Mouse (Mus musculus) WW6 (cell line): ENCODE data around the gene Cpne2.
A peak's percentile ranks its signal among the peaks of the same experiment; 100 is the strongest.

ENCODE experiments used
- DNase-seq: peaks from one replicate; pipeline ENCODE4 v3.0.0-alpha.2; 2013; ENCODE audit warnings: low read depth, low spot score

The Cpne2 gene

GRCm38 (mm10) chr8:94581820-94582483, 49.2 kb downstream of the Cpne2 start:
- no peak for DNase-seq

DNA sequence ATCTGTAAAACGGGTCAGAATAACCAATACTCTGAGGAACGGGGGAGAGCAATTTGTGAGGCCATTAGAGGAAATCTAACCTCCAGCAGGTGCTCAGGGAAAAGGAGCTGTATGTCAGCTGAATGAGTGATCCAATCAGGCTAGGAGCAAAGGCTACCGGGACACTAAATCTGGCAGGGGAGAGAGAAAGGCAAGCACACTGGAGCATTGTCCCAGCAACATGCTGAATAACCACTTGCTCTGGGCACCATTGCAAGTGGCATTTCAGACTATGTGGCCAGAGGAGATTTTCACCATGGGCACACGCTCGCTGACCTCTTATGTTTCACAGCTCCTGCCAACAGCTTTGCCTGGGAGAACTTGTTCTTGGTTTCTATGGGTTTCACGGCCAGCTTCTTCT, 49.8 kb downstream of the Cpne2 start:
- DNase-seq: no peak

- no peak for DNase-seq
These were observed 51.5 kb downstream of the Cpne2 start for GRCm38 (mm10) chr8:94584238-94584817.

- no peak for DNase-seq
These were observed 58.9 kb downstream of the Cpne2 start for GRCm38 (mm10) chr8:94591691-94592090.

- no peak for DNase-seq
These were observed 61.4 kb downstream of the Cpne2 start for GRCm38 (mm10) chr8:94594211-94594610.

DNA sequence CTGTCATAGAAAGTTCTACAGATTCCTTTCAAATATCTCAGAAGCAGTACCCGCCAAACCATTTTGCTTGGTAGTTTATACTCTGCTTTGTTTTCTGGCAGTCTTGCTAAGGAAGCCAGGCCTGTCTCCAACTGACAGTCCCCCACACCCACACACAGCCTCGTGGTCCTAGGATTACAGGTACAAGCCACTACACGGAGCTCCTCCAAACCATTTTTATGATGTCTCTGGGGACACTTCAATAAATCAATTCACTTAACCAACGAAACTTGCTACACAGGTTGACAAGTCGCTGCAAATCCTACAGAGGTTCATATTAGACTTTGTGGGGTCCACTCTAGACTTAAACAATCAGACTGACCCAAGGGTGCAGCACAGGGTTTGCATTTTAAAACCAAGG, 67.7 kb downstream of the Cpne2 start:
- DNase-seq: no peak

DNA sequence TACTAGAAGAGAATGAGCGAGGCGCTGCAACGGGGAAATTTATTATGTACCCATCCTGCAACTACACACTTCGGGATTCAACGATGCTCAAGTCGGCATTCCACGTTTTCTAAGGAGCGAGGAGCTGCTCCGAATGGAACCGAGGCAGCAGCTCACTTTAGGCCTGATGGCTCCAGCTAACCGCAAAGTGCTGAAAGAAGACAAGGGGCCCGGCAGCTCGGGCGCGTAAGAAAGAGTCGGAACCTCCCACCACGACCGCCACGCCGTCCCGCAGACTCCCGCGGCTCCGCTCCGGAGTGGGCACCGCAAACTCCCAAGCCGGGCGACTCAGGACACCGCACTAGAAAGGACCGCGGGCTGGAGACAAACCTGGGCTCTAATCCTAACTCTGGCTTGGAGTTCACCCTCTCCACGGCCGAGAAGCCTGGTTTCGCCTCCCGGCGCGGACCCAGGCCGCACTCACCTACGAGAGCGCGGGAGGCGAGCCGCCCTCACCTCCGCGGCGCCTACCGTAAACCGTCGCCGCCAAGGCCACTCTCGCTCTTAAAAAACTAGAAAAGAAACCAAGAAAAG, 68.3 kb downstream of the Cpne2 start:
- peak; percentile 16 for DNase-seq

DNA sequence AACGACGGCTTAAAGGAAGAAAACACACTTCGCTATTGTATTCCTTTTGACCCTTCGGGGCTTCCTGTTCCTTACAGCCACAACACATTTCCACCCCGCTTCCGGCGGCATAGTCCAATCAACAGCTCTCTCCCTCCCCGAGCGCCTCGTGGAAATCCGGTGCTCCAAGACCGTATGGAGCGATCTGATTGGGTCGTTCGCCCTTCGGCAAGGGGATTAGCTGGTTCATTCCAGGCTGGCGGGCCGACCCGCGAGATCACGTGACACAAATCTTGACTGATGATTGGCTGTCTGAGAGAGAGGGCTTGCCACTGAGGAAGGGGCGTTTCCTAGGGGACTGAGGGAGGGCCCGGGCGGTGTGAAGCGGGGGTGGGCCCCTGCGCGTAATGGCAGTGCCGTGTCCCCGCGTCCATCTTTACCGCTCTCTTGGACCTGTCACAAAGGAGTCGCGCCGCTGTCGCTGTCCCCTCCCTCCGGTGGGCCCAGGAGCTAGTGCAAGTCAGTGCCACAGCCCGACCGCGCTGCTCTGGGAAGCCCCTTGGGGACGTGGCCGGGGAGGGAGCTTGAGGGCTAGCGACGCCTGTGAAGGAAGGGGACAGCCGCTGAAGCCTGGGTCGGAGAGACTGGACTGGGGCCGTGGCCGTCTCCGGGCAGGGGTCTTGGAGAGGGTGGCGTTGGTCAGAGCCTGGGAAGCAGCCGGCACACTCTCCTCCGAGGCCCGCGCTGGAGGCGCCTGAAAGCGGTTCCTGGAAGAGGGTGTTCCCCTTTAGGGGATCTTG, 69.0 kb downstream of the Cpne2 start, which contains the start of the genes Rspry1 and Fam192a:
Rspry1 (plus strand) TSS at position 331 of the 779 bp plus-strand sequence.
Fam192a (minus strand) TSS at position 391 of the 779 bp plus-strand sequence.
- peak; percentile 99 for DNase-seq

GRCm38 (mm10) chr8:94602471-94603131, 69.8 kb downstream of the Cpne2 start:
- DNase-seq: no peak

GRCm38 (mm10) chr8:94604030-94604429, 71.2 kb downstream of the Cpne2 start:
- no peak for DNase-seq

DNA sequence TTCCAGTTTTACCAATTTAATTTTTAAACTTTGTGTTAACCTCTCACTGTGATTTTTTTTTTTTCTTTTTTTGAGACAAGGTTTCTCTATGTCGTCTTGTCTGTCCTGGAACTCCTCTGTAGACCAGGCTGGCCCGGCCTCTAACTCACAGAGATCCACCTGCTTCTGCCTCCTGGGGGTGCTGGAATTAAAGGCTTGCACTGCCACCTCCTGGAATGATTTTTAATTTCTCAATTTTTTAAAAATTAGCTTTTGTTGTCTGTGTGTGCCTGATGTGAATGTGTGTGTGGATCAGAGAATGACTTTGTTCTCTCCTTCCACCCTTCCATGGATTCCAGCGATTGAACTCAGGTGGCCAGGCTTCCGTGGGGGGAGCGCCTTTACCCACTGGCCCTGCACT, 74.3 kb downstream of the Cpne2 start:
- DNase-seq: no peak
